In the genomic region with DNA sequence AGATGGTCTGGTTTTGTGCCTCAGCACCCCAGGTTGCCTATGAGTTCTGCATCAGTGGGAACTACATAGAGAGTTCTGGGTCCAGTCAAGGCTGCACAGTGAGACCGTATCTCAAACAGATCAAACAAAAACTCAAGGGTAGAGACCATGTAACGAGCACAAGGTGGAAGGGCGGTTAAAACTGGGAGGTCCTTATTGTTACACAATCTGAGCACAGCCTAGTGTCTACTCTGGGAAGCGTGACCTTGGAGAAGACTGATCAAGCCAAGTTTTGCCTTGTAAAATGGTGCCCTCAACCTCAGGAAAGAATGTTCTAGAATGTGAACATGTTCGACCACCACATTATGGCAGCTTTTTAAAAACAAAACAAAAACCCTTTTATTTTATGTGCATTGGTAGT, we compare ENCODE assay signal across 24 mouse cellular contexts. TPM values are rescaled to one million over a fixed set of nuclear protein-coding genes. Genes with fewer than 3 reads are reported as not detected.
A peak's percentile ranks its signal among the peaks of the same experiment; 100 is the strongest.
DNase-seq lines count a peak whose midpoint lies in the region; ATAC-seq and TF ChIP-seq lines count a peak whose summit lies in the region.
"Had no signal": no experiment of that assay in that cellular context is flagged by ENCODE, and none has a peak within 500 bp of the region (broad histone marks: within the 10 kb centered on the region; RNA-seq: fewer than 3 reads in every experiment).

No protein-coding gene starts in this region.

- WGBS in liver, adult 2 months, result 63% methylated on average over 5 of the region's 5 CpGs
- WGBS in liver, postnatal 0 days (ENCODE audit: insufficient replicate concordance), result 70% methylated on average over 5 of the region's 5 CpGs
- WGBS in liver, embryonic 16.5 days (ENCODE audit: insufficient replicate concordance), result 61% methylated on average over 5 of the region's 5 CpGs
- 81% methylated on average over 5 of the region's 5 CpGs for WGBS in liver, embryonic 11.5 days
- WGBS in midbrain, embryonic 12.5 days, result 89% methylated on average over 5 of the region's 5 CpGs
- 90% methylated on average over 5 of the region's 5 CpGs for WGBS in midbrain, embryonic 15.5 days

- H3K4me1 ChIP-seq in liver, adult 2 months (ENCODE audit: control insufficient read depth, insufficient read depth, low read length), result peaks cover 4% of the 10 kb centered on the region; the same call in 1 of the 2 replicates
- no peaks in the 10 kb centered on the region for H3K4me1 ChIP-seq in liver, postnatal 0 days (ENCODE audit: insufficient read depth)
- no peaks in the 10 kb centered on the region for H3K4me1 ChIP-seq in liver, embryonic 16.5 days (ENCODE audit: control insufficient read depth, low read depth, low read length)
- no peaks in the 10 kb centered on the region for H3K4me1 ChIP-seq in liver, embryonic 11.5 days (replicated peaks; ENCODE audit: control insufficient read depth, insufficient read depth, low read length)
- H3K4me1 ChIP-seq in midbrain, embryonic 12.5 days, result no peaks in the 10 kb centered on the region
- H3K4me1 ChIP-seq in midbrain, embryonic 15.5 days, result no peaks in the 10 kb centered on the region
- H3K4me1 ChIP-seq: embryonic facial prominence, embryonic 10.5 days; embryonic facial prominence, embryonic 12.5 days; forebrain, embryonic 13.5 days; forebrain, embryonic 15.5 days had no signal

- DNase-seq in liver, adult 2 months (ENCODE audit: extremely low read depth, low read depth, low spot score), result peak; percentile 49
- no peak for DNase-seq in liver, postnatal 0 days
- no peak for DNase-seq in liver, embryonic 11.5 days (ENCODE audit: low spot score)
- DNase-seq in kidney, postnatal 14 days, result no peak
- DNase-seq: adrenal gland, adult 8-10 months; adrenal gland, postnatal 14 days; adrenal gland, postnatal 36 days; B cell, adult 2 months; cerebellum, adult 11-12 months; cerebellum, adult 2 months; cerebellum, adult 9-10 months; cerebellum, postnatal 10 days; cerebellum, postnatal 25 days had no signal

- ATAC-seq in liver, postnatal 0 days, result no peak
- ATAC-seq in liver, embryonic 16.5 days (ENCODE audit: low read depth), result peak; percentile 35; the same call in 1 of the 2 replicates
- ATAC-seq in liver, embryonic 11.5 days (replicated peaks; ENCODE audit: low FRiP score), result no peak
- 0 out of 2 replicates have a peak, but pooled peaks have one; percentile 30 for ATAC-seq in midbrain, embryonic 12.5 days (ENCODE audit: low FRiP score, low read depth)
- no peak for ATAC-seq in midbrain, embryonic 15.5 days (replicated peaks)
- ATAC-seq: activated CD4-positive, CD25-positive, alpha-beta regulatory T cell, adult 4 months; CD4-positive, CD25-positive, alpha-beta regulatory T cell, adult 4 months; forebrain, embryonic 13.5 days; forebrain, embryonic 15.5 days had no signal

- no peak for TF ChIP-seq CTCF in liver, adult 2 months (IDR thresholded peaks at IDR 0.05; ENCODE audit: low read depth, low read length)
- no peak for TF ChIP-seq CTCF in liver, postnatal 0 days (IDR thresholded peaks at IDR 0.05; ENCODE audit: low read depth)

- no peaks in the 10 kb centered on the region for H3K36me3 ChIP-seq in liver, adult 2 months (ENCODE audit: control insufficient read depth, insufficient read depth, low read length)
- H3K36me3 ChIP-seq in liver, postnatal 0 days (replicated peaks; ENCODE audit: insufficient read depth, low read length), result no peaks in the 10 kb centered on the region
- H3K36me3 ChIP-seq in liver, embryonic 16.5 days (ENCODE audit: control insufficient read depth, insufficient read depth), result no peaks in the 10 kb centered on the region
- H3K36me3 ChIP-seq in liver, embryonic 11.5 days (ENCODE audit: control insufficient read depth, insufficient read depth, low read length), result no peaks in the 10 kb centered on the region
- H3K36me3 ChIP-seq in midbrain, embryonic 12.5 days, result no peaks in the 10 kb centered on the region
- no peaks in the 10 kb centered on the region for H3K36me3 ChIP-seq in midbrain, embryonic 15.5 days (replicated peaks)
- H3K36me3 ChIP-seq: embryonic facial prominence, embryonic 10.5 days; embryonic facial prominence, embryonic 12.5 days; forebrain, embryonic 15.5 days had no signal

- no peaks in the 10 kb centered on the region for H3K9me3 ChIP-seq in liver, postnatal 0 days (ENCODE audit: low read length)
- no peaks in the 10 kb centered on the region for H3K9me3 ChIP-seq in liver, embryonic 16.5 days (replicated peaks; ENCODE audit: control insufficient read depth, low read length)
- no peaks in the 10 kb centered on the region for H3K9me3 ChIP-seq in liver, embryonic 11.5 days (ENCODE audit: control insufficient read depth, low read length)
- no peaks in the 10 kb centered on the region for H3K9me3 ChIP-seq in midbrain, embryonic 12.5 days
- H3K9me3 ChIP-seq in midbrain, embryonic 15.5 days, result no peaks in the 10 kb centered on the region
- H3K9me3 ChIP-seq: embryonic facial prominence, embryonic 10.5 days; embryonic facial prominence, embryonic 12.5 days; forebrain, embryonic 13.5 days; forebrain, embryonic 15.5 days had no signal

- no peak for TF ChIP-seq EP300 in liver, postnatal 0 days (IDR thresholded peaks at IDR 0.05; ENCODE audit: low read depth)

- no peak for TF ChIP-seq POLR2A in liver, adult 2 months (IDR thresholded peaks at IDR 0.05; ENCODE audit: extremely low read depth, insufficient read depth, low read length)

- no peak overlapping the region for H3K27ac ChIP-seq in liver, adult 2 months (replicated peaks; ENCODE audit: insufficient read depth, low read depth, low read length)
- H3K27ac ChIP-seq in liver, postnatal 0 days (ENCODE audit: low read depth), result no peak overlapping the region
- H3K27ac ChIP-seq in liver, embryonic 16.5 days (ENCODE audit: low read length), result no peak overlapping the region
- no peak overlapping the region for H3K27ac ChIP-seq in liver, embryonic 11.5 days (ENCODE audit: low read depth, low read length)
- H3K27ac ChIP-seq in midbrain, embryonic 12.5 days (replicated peaks), result no peak overlapping the region
- H3K27ac ChIP-seq in midbrain, embryonic 15.5 days, result no peak overlapping the region
- H3K27ac ChIP-seq: embryonic facial prominence, embryonic 10.5 days; embryonic facial prominence, embryonic 12.5 days; forebrain, embryonic 13.5 days; forebrain, embryonic 15.5 days had no signal

- no peak overlapping the region for H3K9ac ChIP-seq in liver, adult 2 months (ENCODE audit: low read depth, low read length)
- H3K9ac ChIP-seq in liver, postnatal 0 days (replicated peaks), result no peak overlapping the region
- H3K9ac ChIP-seq in liver, embryonic 16.5 days (ENCODE audit: low read depth, low read length), result no peak overlapping the region
- no peak overlapping the region for H3K9ac ChIP-seq in liver, embryonic 11.5 days (ENCODE audit: low read depth, low read length)
- H3K9ac ChIP-seq in midbrain, embryonic 12.5 days (replicated peaks), result no peak overlapping the region
- H3K9ac ChIP-seq in midbrain, embryonic 15.5 days, result no peak overlapping the region
- H3K9ac ChIP-seq: embryonic facial prominence, embryonic 12.5 days; forebrain, embryonic 13.5 days; forebrain, embryonic 15.5 days had no signal

- no peaks in the 10 kb centered on the region for H3K27me3 ChIP-seq in liver, adult 2 months (ENCODE audit: control insufficient read depth, insufficient read depth, low read length)
- no peaks in the 10 kb centered on the region for H3K27me3 ChIP-seq in liver, postnatal 0 days (ENCODE audit: insufficient read depth, low read length)
- H3K27me3 ChIP-seq in liver, embryonic 16.5 days (ENCODE audit: control insufficient read depth, insufficient read depth, low read depth, low read length), result no peaks in the 10 kb centered on the region
- no peaks in the 10 kb centered on the region for H3K27me3 ChIP-seq in liver, embryonic 11.5 days (replicated peaks; ENCODE audit: control insufficient read depth, insufficient read depth, low read length)
- no peaks in the 10 kb centered on the region for H3K27me3 ChIP-seq in midbrain, embryonic 12.5 days
- H3K27me3 ChIP-seq in midbrain, embryonic 15.5 days (replicated peaks), result no peaks in the 10 kb centered on the region
- H3K27me3 ChIP-seq: CH12.LX; embryonic facial prominence, embryonic 12.5 days; forebrain, embryonic 13.5 days; forebrain, embryonic 15.5 days had no signal

- no peak overlapping the region for H3K4me2 ChIP-seq in liver, postnatal 0 days (ENCODE audit: low read depth, low read length)
- H3K4me2 ChIP-seq in liver, embryonic 16.5 days (ENCODE audit: low read depth, low read length), result no peak overlapping the region
- H3K4me2 ChIP-seq in liver, embryonic 11.5 days, result no peak overlapping the region
- no peak overlapping the region for H3K4me2 ChIP-seq in midbrain, embryonic 12.5 days (replicated peaks)
- no peak overlapping the region for H3K4me2 ChIP-seq in midbrain, embryonic 15.5 days
- H3K4me2 ChIP-seq: embryonic facial prominence, embryonic 12.5 days; forebrain, embryonic 13.5 days; forebrain, embryonic 15.5 days had no signal

- no peak overlapping the region for H3K4me3 ChIP-seq in liver, adult 2 months (ENCODE audit: insufficient read depth, low read depth, low read length)
- no peak overlapping the region for H3K4me3 ChIP-seq in liver, postnatal 0 days (ENCODE audit: low read depth, low read length)
- H3K4me3 ChIP-seq in liver, embryonic 16.5 days (ENCODE audit: low read depth, low read length), result no peak overlapping the region
- H3K4me3 ChIP-seq in liver, embryonic 11.5 days (ENCODE audit: low read depth, low read length), result no peak overlapping the region
- H3K4me3 ChIP-seq in midbrain, embryonic 12.5 days, result no peak overlapping the region
- H3K4me3 ChIP-seq in midbrain, embryonic 15.5 days, result no peak overlapping the region
- H3K4me3 ChIP-seq: embryonic facial prominence, embryonic 10.5 days; embryonic facial prominence, embryonic 12.5 days; forebrain, embryonic 13.5 days; forebrain, embryonic 15.5 days had no signal

- H3K79me2 ChIP-seq in liver, adult 2 months (ENCODE audit: control insufficient read depth, insufficient read depth, low read length), result no peaks in the 10 kb centered on the region

RNA-seq across cellular contexts. Expression of a gene that starts 12.8 kb away (rescaled TPM):
- 37.7 and 41.5 TPM in 2 replicates for total RNA-seq in liver, adult 2 months (2014; rRNA removed)
- polyA plus RNA-seq in liver, adult 2 months (2012; rRNA removed), result 21.4 and 24.0 TPM in 2 replicates
- polyA plus RNA-seq in liver, postnatal 0 days (2015; fragmentation: Nextera tagmentation; extraction: Ambion mirVana), result 3.1 and 3.2 TPM in 2 replicates
- polyA plus RNA-seq in liver, embryonic 16.5 days (2015; fragmentation: Nextera tagmentation; extraction: Ambion mirVana), result 2.2 and 2.9 TPM in 2 replicates
- polyA plus RNA-seq in liver, embryonic 11.5 days (2014; fragmentation: Nextera tagmentation; extraction: Ambion mirVana), result 4.9 and 5.3 TPM in 2 replicates
- 1.3 and 2.0 TPM in 2 replicates for polyA plus RNA-seq in midbrain, embryonic 12.5 days (2016; fragmentation: Nextera tagmentation; extraction: Ambion mirVana)
- polyA plus RNA-seq in midbrain, embryonic 15.5 days (2015; fragmentation: Nextera tagmentation; extraction: Ambion mirVana), result 1.1 and 1.5 TPM in 2 replicates
- polyA plus RNA-seq: cortical plate, adult 2 months had no signal

Comparison
In these comparisons a context has a peak if more than half of its experiments do, and no peak if none do; other contexts are left out.
1. ATAC-seq: peak in liver, embryonic 16.5 days (single experiment) and midbrain, embryonic 12.5 days (single experiment); none in liver, postnatal 0 days (single experiment), liver, embryonic 11.5 days (single experiment) and midbrain, embryonic 15.5 days (single experiment).